Mouse (Mus musculus) liver, embryonic 14.5 days (tissue): ENCODE measurements around the gene Mid1.
"Not testable (repeated sequence)": the region's sequence is repeated elsewhere in the genome, so short reads cannot be mapped to it uniquely, and the experiment has no call there.

Experiments used
- CTCF ChIP-seq: IDR thresholded peaks from 2 replicates; pipeline ENCODE4 v1.5.1; 2016; ENCODE audit warnings: antibody characterized with exemption, low read depth, control low read depth
- EP300 ChIP-seq: IDR thresholded peaks from 2 replicates; pipeline ENCODE4 v1.6.1; 2016; ENCODE audit warnings: antibody characterized with exemption, low read depth

DNA sequence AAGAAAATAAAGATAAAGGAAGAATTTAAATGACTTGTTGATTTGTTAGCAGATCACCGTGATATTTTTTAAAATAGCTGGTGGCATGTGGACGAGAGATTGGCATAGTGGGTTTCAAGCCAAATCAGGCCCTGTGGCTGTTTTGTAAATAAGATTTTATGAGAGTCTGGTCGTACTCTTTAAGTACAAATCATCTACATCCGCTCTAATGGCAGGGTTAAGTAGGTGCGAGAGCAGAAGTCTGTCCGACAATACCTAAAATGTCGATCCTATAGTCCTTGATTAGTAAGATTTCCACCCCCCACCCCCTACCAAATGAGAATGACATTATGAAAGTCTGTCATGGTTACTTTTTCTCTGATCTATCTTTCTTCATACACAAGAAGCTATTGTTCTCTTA lies 299.3 kb downstream of the Mid1 start:
- TF ChIP-seq CTCF, EP300: not testable (repeated sequence)
